Comparison of ENCODE assay signal across 8 mouse cellular contexts in the genomic region with DNA sequence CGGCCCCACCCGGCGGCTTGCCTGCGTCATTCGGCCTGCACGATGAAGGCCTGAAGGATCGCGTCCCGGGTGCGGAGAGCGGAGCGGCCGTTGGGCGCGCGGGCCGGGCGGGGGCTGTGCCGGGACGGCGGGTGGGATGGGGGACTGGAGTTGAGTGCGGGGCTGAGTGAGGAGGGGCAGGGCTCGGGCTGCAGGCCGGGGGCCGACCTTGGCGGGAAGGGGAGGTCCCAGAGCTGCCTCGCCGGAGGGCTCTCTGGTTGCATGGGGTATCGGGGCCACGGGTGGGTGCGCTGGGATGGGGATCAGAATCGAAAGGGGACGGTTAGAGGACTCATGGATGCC. TPM values are rescaled to one million over a fixed set of nuclear protein-coding genes. Genes with fewer than 3 reads are reported as not detected.
DNase-seq lines count a peak whose midpoint lies in the region; ATAC-seq and TF ChIP-seq lines count a peak whose summit lies in the region.

No protein-coding gene starts in this region.

- no peaks in the 10 kb centered on the region for H3K9me3 ChIP-seq in neural tube, embryonic 11.5 days (ENCODE audit: control insufficient read depth, low read length)
- H3K9me3 ChIP-seq in limb, embryonic 11.5 days (ENCODE audit: control insufficient read depth, low read length): no peaks in the 10 kb centered on the region; the same call in 1 of the 2 replicates

- H3K36me3 ChIP-seq in neural tube, embryonic 11.5 days (ENCODE audit: control insufficient read depth, insufficient read depth, low read length): peaks cover 27% of the 10 kb centered on the region
- H3K36me3 ChIP-seq in limb, embryonic 11.5 days (ENCODE audit: control insufficient read depth, insufficient read depth, low read length): peaks cover 28% of the 10 kb centered on the region
- H3K36me3 ChIP-seq in small intestine, adult 2 months (ENCODE audit: control insufficient read depth, insufficient read depth, low read length): peaks cover 27% of the 10 kb centered on the region

- peak overlapping the region; percentile 90 for H3K4me2 ChIP-seq in neural tube, embryonic 11.5 days (ENCODE audit: low read depth)
- peak overlapping the region; percentile 74 for H3K4me2 ChIP-seq in limb, embryonic 11.5 days (ENCODE audit: low read depth, severe bottlenecking)

- H3K4me3 ChIP-seq in neural tube, embryonic 11.5 days (ENCODE audit: low read depth, low read length): peak overlapping the region; percentile 92
- H3K4me3 ChIP-seq in limb, embryonic 11.5 days (ENCODE audit: low read depth, low read length): peak overlapping the region; percentile 86
- H3K4me3 ChIP-seq in small intestine, adult 2 months (ENCODE audit: low read depth, low read length): peak overlapping the region; percentile 75

- H3K9ac ChIP-seq in neural tube, embryonic 11.5 days (ENCODE audit: low read length): peak overlapping the region; percentile 91
- peak overlapping the region; percentile 90 for H3K9ac ChIP-seq in limb, embryonic 11.5 days (ENCODE audit: low read length)

- under 1% methylated on average over 22 of the region's 33 CpGs for WGBS in neural tube, embryonic 11.5 days
- 0% methylated on average over 33 of the region's 33 CpGs for WGBS in limb, embryonic 11.5 days
- 2% methylated on average over 33 of the region's 33 CpGs for WGBS in small intestine, adult 2 months

- peaks cover 17% of the 10 kb centered on the region for H3K4me1 ChIP-seq in neural tube, embryonic 11.5 days (ENCODE audit: control insufficient read depth, insufficient read depth, low read length)
- H3K4me1 ChIP-seq in limb, embryonic 11.5 days (ENCODE audit: control insufficient read depth, insufficient read depth, low read length): peaks cover 7% of the 10 kb centered on the region
- peaks cover 8% of the 10 kb centered on the region for H3K4me1 ChIP-seq in small intestine, adult 2 months (ENCODE audit: control insufficient read depth, insufficient read depth, insufficient read length, low read length)

- ATAC-seq in neural tube, embryonic 11.5 days (ENCODE audit: insufficient read depth, low FRiP score, low TSS enrichment): peak; percentile 58
- ATAC-seq in limb, embryonic 11.5 days (ENCODE audit: insufficient number of reproducible peaks, low FRiP score, low TSS enrichment, low read depth): peak; percentile 51

- H3K27me3 ChIP-seq in neural tube, embryonic 11.5 days (ENCODE audit: control insufficient read depth, insufficient read depth, low read length): no peaks in the 10 kb centered on the region
- no peaks in the 10 kb centered on the region for H3K27me3 ChIP-seq in limb, embryonic 11.5 days (ENCODE audit: control insufficient read depth, insufficient read depth, low read length)
- 0 out of 2 replicates have a peak, but pooled peaks cover under 1% of the 10 kb centered on the region for H3K27me3 ChIP-seq in small intestine, adult 2 months (ENCODE audit: control insufficient read depth, insufficient read depth, low read length)

- peak; percentile 49 for DNase-seq in adrenal gland, adult 8-10 months
- DNase-seq in adrenal gland, postnatal 10 days: no peak
- no peak for DNase-seq in neural tube, embryonic 11.5 days (ENCODE audit: low spot score)
- DNase-seq in neural tube, embryonic 10.5 days (ENCODE audit: extremely low spot score, low spot score): no peak
- DNase-seq in limb, embryonic 11.5 days (ENCODE audit: low spot score): no peak
- no peak for DNase-seq in embryo, embryonic 10 days (ENCODE audit: low spot score)
- DNase-seq in left cerebral cortex, adult 18-20 months (ENCODE audit: low spot score in 2 of 2): no peak

- TF ChIP-seq POLR2A in small intestine, adult 2 months (IDR thresholded peaks at IDR 0.05; ENCODE audit: low read depth, low read length): no peak

- TF ChIP-seq CTCF in small intestine, adult 2 months (IDR thresholded peaks at IDR 0.05; ENCODE audit: extremely low read depth, insufficient read length, insufficient replicate concordance, low read depth, low read length): no peak

- H3K27ac ChIP-seq in neural tube, embryonic 11.5 days (ENCODE audit: low read depth, low read length): peak overlapping the region; percentile 92
- peak overlapping the region; percentile 88 for H3K27ac ChIP-seq in limb, embryonic 11.5 days (replicated peaks; ENCODE audit: low read depth, low read length)
- no peak overlapping the region for H3K27ac ChIP-seq in small intestine, adult 2 months (ENCODE audit: insufficient read depth, low read depth, low read length)

RNA-seq across cellular contexts. Expression of gene Zfp574, which starts 5.0 kb away (rescaled TPM):
- 10 to 100 TPM; 20.2 to 25.0 (median 22.1) TPM for total RNA-seq in adrenal gland, adult 8-10 months (2022)
- 10 to 100 TPM; 18.3 to 18.5 TPM for total RNA-seq in adrenal gland, postnatal 10 days (2021)
- 29.3 and 29.6 TPM in 2 replicates for polyA plus RNA-seq in neural tube, embryonic 11.5 days (2014; fragmentation: Nextera tagmentation; extraction: Ambion mirVana)
- polyA plus RNA-seq in limb, embryonic 11.5 days (2014; fragmentation: Nextera tagmentation; extraction: Ambion mirVana): 28.1 and 30.1 TPM in 2 replicates
- polyA plus RNA-seq in small intestine, adult 2 months (2012; rRNA removed): 17.4 and 37.9 TPM in 2 replicates
- total RNA-seq in left cerebral cortex, adult 18-20 months (2021): 10 to 100 TPM; 34.9 TPM

RNA-seq across cellular contexts. Expression of gene Grik5, which starts 5.2 kb away (rescaled TPM):
- total RNA-seq in adrenal gland, adult 8-10 months (2022): 10 to 100 TPM; 13.8 to 43.0 (median 24.7) TPM
- total RNA-seq in adrenal gland, postnatal 10 days (2021): 10 to 100 TPM; 16.1 to 25.3 TPM
- 8.9 and 9.6 TPM in 2 replicates for polyA plus RNA-seq in neural tube, embryonic 11.5 days (2014; fragmentation: Nextera tagmentation; extraction: Ambion mirVana)
- polyA plus RNA-seq in limb, embryonic 11.5 days (2014; fragmentation: Nextera tagmentation; extraction: Ambion mirVana): 9.7 and 10.0 TPM in 2 replicates
- polyA plus RNA-seq in small intestine, adult 2 months (2012; rRNA removed): 11.2 and 17.7 TPM in 2 replicates
- 100 to 1,000 TPM; 176 TPM for total RNA-seq in left cerebral cortex, adult 18-20 months (2021)

Comparison
In these comparisons a context has a peak if more than half of its experiments do, and no peak if none do; other contexts are left out.
1. RNA of gene Grik5, which starts 5.2 kb away (total RNA-seq): 176 TPM in left cerebral cortex, adult 18-20 months; 13.8 to 43.0 TPM in adrenal gland, adult 8-10 months and 16.1 to 25.3 TPM in adrenal gland, postnatal 10 days; every median in the first group is over 4 times any median in the second.
2. Peak in every context shown above with its lines, with median percentiles within 50 percentile points of each other: H3K4me3 ChIP-seq.